ENCODE assay signal across 24 mouse cellular contexts in the genomic region with DNA sequence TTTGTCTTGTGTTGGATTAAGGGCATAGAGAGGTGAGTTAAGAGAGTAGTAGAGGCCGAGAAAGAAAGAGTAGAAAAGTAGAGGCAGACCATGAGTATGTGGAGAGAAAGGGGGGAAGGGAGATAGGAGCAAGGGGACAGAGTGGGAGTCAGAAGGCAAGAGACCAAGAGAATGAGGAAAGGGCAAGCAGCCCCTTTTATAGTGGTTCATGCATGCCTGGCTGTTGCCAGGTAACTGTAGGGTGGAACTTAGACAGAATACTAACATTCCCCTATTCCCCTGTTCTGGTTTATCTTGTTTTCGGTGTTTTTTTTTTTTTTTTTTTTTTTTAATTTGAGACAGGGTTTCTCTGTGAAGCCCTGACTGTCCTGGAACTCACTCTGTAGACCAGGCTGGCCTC.
A peak's percentile ranks its signal among the peaks of the same experiment; 100 is the strongest.
DNase-seq lines count a peak whose midpoint lies in the region; ATAC-seq and TF ChIP-seq lines count a peak whose summit lies in the region.
"Had no signal": no experiment of that assay in that cellular context is flagged by ENCODE, and none has a peak within 500 bp of the region (broad histone marks: within the 10 kb centered on the region; RNA-seq: fewer than 3 reads in every experiment).

No protein-coding gene starts in this region.

- 53% methylated on average over 2 of the region's 2 CpGs for WGBS in forebrain, embryonic 13.5 days
- WGBS in forebrain, embryonic 11.5 days = 54% methylated on average over 2 of the region's 2 CpGs
- WGBS in neural tube, embryonic 12.5 days = 33% methylated on average over 2 of the region's 2 CpGs
- 17% methylated on average over 2 of the region's 2 CpGs for WGBS in hindbrain, postnatal 0 days

- ATAC-seq in forebrain, embryonic 13.5 days = peak; percentile 41; the same call in 1 of the 2 replicates
- ATAC-seq in forebrain, embryonic 11.5 days (replicated peaks; ENCODE audit: low FRiP score) = no peak
- 0 out of 2 replicates have a peak, but pooled peaks have one; percentile 66 for ATAC-seq in neural tube, embryonic 12.5 days (ENCODE audit: low FRiP score, low read depth)
- peak; percentile 56; the same call in 1 of the 2 replicates for ATAC-seq in hindbrain, postnatal 0 days
- ATAC-seq: activated CD4-positive, CD25-positive, alpha-beta regulatory T cell, adult 4 months; CD4-positive, CD25-positive, alpha-beta regulatory T cell, adult 4 months; intestine, postnatal 0 days; Patski had no signal

- no peaks in the 10 kb centered on the region for H3K4me1 ChIP-seq in forebrain, embryonic 13.5 days
- H3K4me1 ChIP-seq in forebrain, embryonic 11.5 days (replicated peaks; ENCODE audit: control insufficient read depth, insufficient read depth, low read length) = no peaks in the 10 kb centered on the region
- H3K4me1 ChIP-seq in neural tube, embryonic 12.5 days = no peaks in the 10 kb centered on the region
- H3K4me1 ChIP-seq in hindbrain, postnatal 0 days (ENCODE audit: insufficient read depth, low read length) = no peaks in the 10 kb centered on the region
- H3K4me1 ChIP-seq: liver, embryonic 13.5 days had no signal

- no peak overlapping the region for H3K4me2 ChIP-seq in forebrain, embryonic 13.5 days
- H3K4me2 ChIP-seq in forebrain, embryonic 11.5 days (ENCODE audit: low read depth, low read length, severe bottlenecking) = no peak overlapping the region
- H3K4me2 ChIP-seq in neural tube, embryonic 12.5 days (replicated peaks) = no peak overlapping the region
- H3K4me2 ChIP-seq in hindbrain, postnatal 0 days (ENCODE audit: low read depth, low read length) = no peak overlapping the region
- H3K4me2 ChIP-seq: heart, embryonic 11.5 days; liver, embryonic 13.5 days had no signal

- no peak overlapping the region for H3K27ac ChIP-seq in forebrain, embryonic 13.5 days
- no peak overlapping the region for H3K27ac ChIP-seq in forebrain, embryonic 11.5 days (ENCODE audit: low read depth, low read length)
- no peak overlapping the region for H3K27ac ChIP-seq in neural tube, embryonic 12.5 days
- no peak overlapping the region for H3K27ac ChIP-seq in hindbrain, postnatal 0 days
- H3K27ac ChIP-seq: forebrain, embryonic 10.5 days; left cerebral cortex, adult 2 months; liver, embryonic 13.5 days had no signal

- no peak overlapping the region for H3K4me3 ChIP-seq in forebrain, embryonic 13.5 days
- H3K4me3 ChIP-seq in forebrain, embryonic 11.5 days (ENCODE audit: low read depth, low read length) = no peak overlapping the region
- H3K4me3 ChIP-seq in neural tube, embryonic 12.5 days = no peak overlapping the region
- H3K4me3 ChIP-seq in hindbrain, postnatal 0 days (ENCODE audit: low read length) = no peak overlapping the region
- H3K4me3 ChIP-seq: forebrain, embryonic 10.5 days; left cerebral cortex, adult 2 months; liver, embryonic 13.5 days; myocyte had no signal

- no peaks in the 10 kb centered on the region for H3K27me3 ChIP-seq in forebrain, embryonic 13.5 days
- no peaks in the 10 kb centered on the region for H3K27me3 ChIP-seq in forebrain, embryonic 11.5 days (ENCODE audit: control insufficient read depth, insufficient read depth, low read length)
- H3K27me3 ChIP-seq in neural tube, embryonic 12.5 days (replicated peaks) = no peaks in the 10 kb centered on the region
- H3K27me3 ChIP-seq in hindbrain, postnatal 0 days (ENCODE audit: insufficient read depth, low read length) = no peaks in the 10 kb centered on the region
- H3K27me3 ChIP-seq: liver, embryonic 13.5 days; Patski had no signal

- TF ChIP-seq CTCF in hindbrain, postnatal 0 days (IDR thresholded peaks at IDR 0.05; ENCODE audit: low read depth) = no peak

- no peaks in the 10 kb centered on the region for H3K36me3 ChIP-seq in forebrain, embryonic 13.5 days (ENCODE audit: poor library complexity, severe bottlenecking)
- no peaks in the 10 kb centered on the region for H3K36me3 ChIP-seq in forebrain, embryonic 11.5 days (ENCODE audit: control insufficient read depth, insufficient read depth, low read length)
- H3K36me3 ChIP-seq in neural tube, embryonic 12.5 days = no peaks in the 10 kb centered on the region
- no peaks in the 10 kb centered on the region for H3K36me3 ChIP-seq in hindbrain, postnatal 0 days (ENCODE audit: insufficient read depth, low read length)
- H3K36me3 ChIP-seq: forebrain, embryonic 10.5 days; liver, embryonic 13.5 days had no signal

- H3K9me3 ChIP-seq in forebrain, embryonic 13.5 days (replicated peaks) = no peaks in the 10 kb centered on the region
- H3K9me3 ChIP-seq in forebrain, embryonic 11.5 days (ENCODE audit: control insufficient read depth, low read length) = no peaks in the 10 kb centered on the region
- H3K9me3 ChIP-seq in neural tube, embryonic 12.5 days = no peaks in the 10 kb centered on the region
- H3K9me3 ChIP-seq in hindbrain, postnatal 0 days (ENCODE audit: low read length) = no peaks in the 10 kb centered on the region
- H3K9me3 ChIP-seq: forebrain, embryonic 10.5 days; liver, embryonic 13.5 days had no signal

- DNase-seq in forebrain, embryonic 11.5 days (ENCODE audit: low spot score) = no peak
- no peak for DNase-seq in neural tube, embryonic 10.5 days (ENCODE audit: extremely low spot score, low spot score)
- no peak for DNase-seq in hindbrain, postnatal 0 days (ENCODE audit: low spot score)
- DNase-seq in heart, postnatal 4 days = no peak
- DNase-seq in urinary bladder, postnatal 14 days (ENCODE audit: low spot score) = no peak
- DNase-seq: adrenal gland, postnatal 10 days; cerebellum, postnatal 36 days; kidney, postnatal 36 days; liver, embryonic 13.5 days; lung, adult 2 months; lung, postnatal 14 days; midbrain, embryonic 14.5 days; right cerebral cortex, postnatal 25 days; spleen, adult 18-20 months had no signal

- H3K9ac ChIP-seq in forebrain, embryonic 13.5 days = no peak overlapping the region
- H3K9ac ChIP-seq in forebrain, embryonic 11.5 days (ENCODE audit: low read length) = no peak overlapping the region
- no peak overlapping the region for H3K9ac ChIP-seq in neural tube, embryonic 12.5 days
- H3K9ac ChIP-seq in hindbrain, postnatal 0 days (replicated peaks; ENCODE audit: low read length) = no peak overlapping the region
- H3K9ac ChIP-seq: liver, embryonic 13.5 days had no signal
